Mouse (Mus musculus) embryonic facial prominence, embryonic 12.5 days (tissue): ENCODE measurements at regions not wholly inside any gene's neighbourhood (a gene's known extent, or its start where the extent isn't known, plus 50 kb on each side); places are given as distances from the start of the nearest gene placed in this dataset.

Experiments
- ATAC-seq: fragments of 200-750 bp; cut with Nextera tagmentation; 2 replicates; pipeline ENCODE4 v1.8.0; 2017; ENCODE audit not compliant: insufficient number of reproducible peaks, insufficient read depth, low FRiP score, low TSS enrichment
- H3K27ac ChIP-seq: fragments of 300-500 bp; sonication (generic); 2 replicates; pipeline ENCODE4 v1.5.1; 2016; ENCODE audit warnings: mild to moderate bottlenecking
- H3K27me3 ChIP-seq: fragments of 300-500 bp; sonication (generic); 2 replicates; pipeline ENCODE4 v1.6.1; 2016; ENCODE audit warnings: mild to moderate bottlenecking, moderate library complexity
- H3K36me3 ChIP-seq: fragments of 300-500 bp; sonication (generic); 2 replicates; pipeline ENCODE4 v1.6.1; 2016; ENCODE audit warnings: mild to moderate bottlenecking
- H3K4me1 ChIP-seq: fragments of 300-500 bp; sonication (generic); 2 replicates; pipeline ENCODE4 v1.6.1; 2016
- H3K4me2 ChIP-seq: fragments of 300-500 bp; sonication (generic); replicated peaks from 2 replicates; pipeline ENCODE4 v1.6.1; 2016; ENCODE audit warnings: mild to moderate bottlenecking, moderate library complexity
- H3K4me3 ChIP-seq: fragments of 300-500 bp; sonication (generic); 2 replicates; pipeline ENCODE4 v1.5.1; 2016; ENCODE audit warnings: mild to moderate bottlenecking
- H3K9ac ChIP-seq: fragments of 300-500 bp; sonication (generic); 2 replicates; pipeline ENCODE4 v1.6.1; 2016; ENCODE audit warnings: mild to moderate bottlenecking, moderate library complexity
- H3K9me3 ChIP-seq: fragments of 300-500 bp; sonication (generic); 2 replicates; pipeline ENCODE4 v1.6.1; 2016; ENCODE audit warnings: mild to moderate bottlenecking, moderate library complexity
- WGBS: fragments of 180-500 bp; shearing (Covaris S2); methylation state at CpG from one replicate; pipeline ENCODE4 v1.1.7; 2016; 5-methylcytosine and 5-hydroxymethylcytosine counted together

DNA sequence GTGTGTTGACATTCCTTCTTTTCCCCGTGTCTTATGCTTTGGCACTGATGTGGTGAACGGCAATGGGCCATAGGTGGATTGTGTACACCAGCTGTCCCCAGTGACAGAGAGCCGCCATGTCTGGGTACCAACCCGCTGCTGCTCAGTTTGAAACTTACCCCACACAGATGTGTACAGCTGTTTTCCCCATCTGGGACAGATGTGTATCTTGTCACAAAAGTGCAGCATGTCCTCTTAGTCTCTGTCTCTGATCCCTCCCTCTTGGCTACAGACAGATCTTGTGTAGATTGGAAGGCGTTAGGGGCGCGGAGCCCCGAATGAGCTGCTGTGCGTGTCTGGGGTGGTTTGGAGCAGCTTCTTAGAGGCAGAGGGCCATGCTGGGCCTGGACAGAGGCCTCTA lies 196.1 kb upstream of the Sulf2 start:
- Histone ChIP-seq H3K36me3 (no peaks in the 10 kb centered on the region), H3K27me3 (no peaks in the 10 kb centered on the region), H3K27ac (no peak overlapping the region), H3K9me3 (no peaks in the 10 kb centered on the region), H3K4me3 (no peak overlapping the region), H3K9ac (no peak overlapping the region), H3K4me2 (no peak overlapping the region), H3K4me1 (peaks cover 27% of the 10 kb centered on the region)
- 87% methylated on average over 9 of the region's 9 CpGs for WGBS
- ATAC-seq = no peak

DNA sequence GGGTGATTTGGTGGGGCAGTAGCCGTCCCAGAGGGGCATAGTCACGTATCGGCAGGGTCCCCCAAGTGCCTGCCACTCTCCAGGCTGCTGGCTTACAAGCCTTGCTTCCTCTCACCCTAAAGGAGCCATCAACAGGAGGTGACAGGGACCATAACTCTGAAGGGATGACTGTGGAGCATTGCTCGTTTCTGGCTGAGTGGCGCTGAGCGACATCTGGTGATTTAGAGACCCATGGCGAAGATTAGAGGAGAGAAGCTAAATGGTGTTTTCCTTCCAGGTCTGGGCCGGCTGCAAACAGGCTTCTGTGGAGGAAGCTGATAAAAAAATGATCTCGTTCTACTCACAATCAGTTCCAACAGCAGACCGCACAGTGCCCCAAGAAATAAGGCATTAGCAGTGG lies 193.2 kb upstream of the Sulf2 start:
- Histone ChIP-seq H3K9me3 (no peaks in the 10 kb centered on the region), H3K4me3 (no peak overlapping the region), H3K27me3 (no peaks in the 10 kb centered on the region), H3K4me2 (no peak overlapping the region), H3K9ac (no peak overlapping the region), H3K27ac (no peak overlapping the region), H3K36me3 (no peaks in the 10 kb centered on the region), H3K4me1 (peaks cover 38% of the 10 kb centered on the region)
- ATAC-seq = no peak
- WGBS = 49% methylated on average over 10 of the region's 10 CpGs

DNA sequence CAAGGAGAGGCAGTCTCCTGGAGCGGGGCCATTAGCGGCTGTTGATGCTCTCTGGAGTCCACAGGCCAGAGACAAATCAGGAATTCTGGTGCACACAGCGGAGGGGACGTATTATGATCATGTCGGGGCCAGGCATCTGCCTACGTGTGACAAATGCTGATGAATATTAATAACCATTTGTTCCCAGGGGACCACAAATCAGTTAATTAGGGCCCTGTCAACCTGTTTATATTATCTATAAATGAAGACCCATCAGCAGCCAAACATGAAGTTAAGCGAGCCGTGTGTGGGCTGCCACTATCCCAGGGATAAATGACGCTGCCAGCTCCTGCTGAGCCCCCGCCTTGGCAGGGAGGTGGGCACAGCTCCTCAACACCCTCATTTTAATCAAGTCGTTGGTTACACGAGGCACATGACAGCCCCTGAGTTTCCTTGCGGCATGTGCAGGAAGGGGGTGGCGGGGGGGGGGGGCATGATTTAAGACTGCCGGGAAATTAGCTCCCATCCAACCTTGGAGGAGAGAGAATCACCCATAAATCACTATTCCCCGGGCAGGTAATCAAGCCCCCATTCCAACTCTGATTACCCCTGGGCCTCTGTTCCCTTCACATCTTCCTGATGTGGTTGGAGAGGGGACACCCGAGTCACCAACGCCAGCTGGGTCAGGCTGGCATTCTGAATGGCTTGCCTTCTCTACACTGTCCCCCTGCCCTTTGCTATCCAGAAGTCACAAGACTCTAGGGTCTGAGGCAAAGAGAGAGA lies 191.1 kb upstream of the Sulf2 start:
- H3K27me3 ChIP-seq = no peaks in the 10 kb centered on the region
- peaks cover 37% of the 10 kb centered on the region for H3K4me1 ChIP-seq
- H3K4me3 ChIP-seq = no peak overlapping the region
- H3K36me3 ChIP-seq = no peaks in the 10 kb centered on the region
- H3K4me2 ChIP-seq = no peak overlapping the region
- no peak overlapping the region for H3K9ac ChIP-seq
- no peaks in the 10 kb centered on the region for H3K9me3 ChIP-seq
- ATAC-seq = no peak
- 0 out of 2 replicates have a peak overlapping the region, but pooled peaks have one; percentile 12 for H3K27ac ChIP-seq
- 70% methylated on average over 18 of the region's 18 CpGs for WGBS

DNA sequence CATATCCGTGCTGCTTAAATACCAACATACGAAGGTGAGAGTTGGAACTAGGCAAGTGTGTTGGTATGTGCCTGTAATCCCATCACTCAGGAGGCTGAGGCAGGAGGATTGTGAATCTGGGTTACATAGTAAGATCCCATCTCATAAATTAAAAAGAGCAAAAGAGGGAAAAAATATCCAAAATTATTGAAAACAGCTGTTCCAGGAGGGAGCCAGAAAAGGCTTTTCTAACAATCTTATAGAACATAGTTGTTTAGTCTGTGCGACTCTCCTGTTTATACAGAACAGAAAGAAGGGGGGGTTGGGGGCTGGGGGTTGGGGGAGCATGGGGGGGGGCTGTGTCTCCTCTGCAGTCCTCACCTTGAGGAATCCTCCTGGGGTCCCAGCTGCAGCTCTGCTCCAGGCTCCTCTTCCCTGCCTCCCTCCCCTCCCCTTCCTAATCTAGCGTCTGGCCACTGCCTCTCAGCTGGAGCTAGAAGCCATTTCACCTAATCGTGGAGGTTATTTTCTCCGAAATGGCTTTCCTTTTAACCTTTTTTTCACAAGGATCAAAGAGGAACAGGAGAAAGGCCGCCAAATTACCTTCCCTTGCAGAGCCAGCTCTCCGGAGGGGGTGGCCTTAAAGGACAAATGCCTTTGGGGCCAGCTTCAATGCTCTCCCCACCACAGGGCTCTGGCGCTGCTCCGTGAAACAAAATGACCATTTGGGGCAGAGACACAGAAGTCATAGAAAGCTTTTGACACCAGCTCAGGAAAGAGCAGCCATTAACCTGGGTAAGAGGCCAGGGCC lies 188.3 kb upstream of the Sulf2 start:
- WGBS = 19% methylated on average over 10 of the region's 10 CpGs
- no peak overlapping the region for H3K4me3 ChIP-seq
- no peaks in the 10 kb centered on the region for H3K27me3 ChIP-seq
- no peaks in the 10 kb centered on the region; the same call in 1 of the 2 replicates for H3K9me3 ChIP-seq
- 0 out of 2 replicates have a peak overlapping the region, but pooled peaks have one; percentile 11 for H3K9ac ChIP-seq
- H3K4me2 ChIP-seq = no peak overlapping the region
- peak overlapping the region; percentile 81 for H3K27ac ChIP-seq
- H3K36me3 ChIP-seq = no peaks in the 10 kb centered on the region
- peaks cover 42% of the 10 kb centered on the region for H3K4me1 ChIP-seq
- no peak for ATAC-seq

DNA sequence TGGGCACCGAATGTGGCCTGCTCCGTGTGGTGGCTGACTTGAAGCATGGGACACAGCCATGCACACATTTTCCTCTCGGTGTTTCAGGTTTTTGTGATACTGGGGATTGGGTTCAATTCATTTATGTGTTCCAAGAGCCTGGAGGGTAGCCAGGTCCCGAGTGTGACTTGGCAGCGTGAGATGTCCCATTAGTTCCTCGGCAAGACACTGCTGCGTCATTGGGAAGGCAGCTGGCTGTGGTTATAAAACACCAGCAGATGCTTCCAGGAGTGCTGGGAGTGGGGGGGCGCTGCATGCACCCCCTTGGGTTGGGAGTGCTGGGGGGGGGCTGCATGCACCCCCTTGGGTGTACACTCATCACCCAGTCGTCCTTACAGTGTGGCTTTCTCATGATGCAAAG lies 186.9 kb upstream of the Sulf2 start:
- H3K9me3 ChIP-seq = no peaks in the 10 kb centered on the region; the same call in 1 of the 2 replicates
- 80% methylated on average over 9 of the region's 9 CpGs for WGBS
- no peak overlapping the region for H3K9ac ChIP-seq
- H3K36me3 ChIP-seq = no peaks in the 10 kb centered on the region
- ATAC-seq = no peak
- H3K4me1 ChIP-seq = peaks cover 40% of the 10 kb centered on the region
- no peaks in the 10 kb centered on the region for H3K27me3 ChIP-seq
- no peak overlapping the region for H3K4me3 ChIP-seq
- no peak overlapping the region for H3K27ac ChIP-seq
- H3K4me2 ChIP-seq = no peak overlapping the region

DNA sequence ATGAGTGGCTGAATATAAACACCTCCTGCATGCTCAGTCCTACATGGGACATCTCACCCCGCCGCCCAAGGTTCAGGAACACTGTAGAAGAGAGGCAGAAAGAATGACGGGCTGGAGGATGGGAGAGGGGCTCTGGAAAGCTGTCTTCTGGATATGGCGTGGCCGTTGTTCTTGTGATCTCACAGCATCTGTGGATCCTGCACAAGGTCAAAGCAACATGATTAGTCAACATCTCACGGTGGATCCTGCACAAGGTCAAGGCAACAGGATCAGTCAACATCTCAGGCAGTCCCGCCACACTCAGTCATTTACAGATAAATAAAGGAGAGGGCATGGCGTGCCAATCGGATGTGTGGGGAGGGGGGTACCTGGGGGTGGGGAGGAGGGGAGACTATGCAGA lies 184.7 kb upstream of the Sulf2 start:
- Histone ChIP-seq H3K9me3 (no peaks in the 10 kb centered on the region; the same call in 1 of the 2 replicates), H3K27me3 (no peaks in the 10 kb centered on the region), H3K9ac (no peak overlapping the region), H3K4me1 (peaks cover 52% of the 10 kb centered on the region), H3K4me2 (no peak overlapping the region), H3K36me3 (no peaks in the 10 kb centered on the region), H3K27ac (no peak overlapping the region), H3K4me3 (no peak overlapping the region)
- WGBS = 88% methylated on average over 9 of the region's 9 CpGs
- no peak for ATAC-seq

DNA sequence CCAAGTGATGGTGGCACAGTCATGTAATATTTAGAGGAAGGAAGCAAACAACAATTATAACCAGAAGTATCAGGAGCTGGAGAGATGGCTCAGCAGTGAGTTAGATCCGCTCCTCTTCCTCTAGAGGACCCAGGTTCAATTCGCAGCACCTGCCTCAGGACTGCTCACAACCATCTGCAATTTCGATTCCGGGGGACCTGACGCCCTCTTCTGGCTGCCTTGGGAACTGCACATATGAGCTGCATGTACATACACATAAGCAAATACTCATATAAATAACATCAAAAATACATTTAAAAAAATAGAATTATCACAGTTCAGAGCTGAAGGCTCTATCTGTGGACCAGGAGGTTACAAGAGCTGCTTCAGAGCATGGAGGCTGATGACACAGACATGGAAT lies 184.0 kb upstream of the Sulf2 start:
- Histone ChIP-seq H3K27me3 (no peaks in the 10 kb centered on the region), H3K27ac (0 out of 2 replicates have a peak overlapping the region, but pooled peaks have one; percentile 84), H3K36me3 (no peaks in the 10 kb centered on the region), H3K4me1 (peaks cover 55% of the 10 kb centered on the region), H3K4me3 (no peak overlapping the region), H3K4me2 (no peak overlapping the region), H3K9me3 (no peaks in the 10 kb centered on the region; the same call in 1 of the 2 replicates), H3K9ac (no peak overlapping the region)
- ATAC-seq = no peak
- 78% methylated on average over 5 of the region's 5 CpGs for WGBS

DNA sequence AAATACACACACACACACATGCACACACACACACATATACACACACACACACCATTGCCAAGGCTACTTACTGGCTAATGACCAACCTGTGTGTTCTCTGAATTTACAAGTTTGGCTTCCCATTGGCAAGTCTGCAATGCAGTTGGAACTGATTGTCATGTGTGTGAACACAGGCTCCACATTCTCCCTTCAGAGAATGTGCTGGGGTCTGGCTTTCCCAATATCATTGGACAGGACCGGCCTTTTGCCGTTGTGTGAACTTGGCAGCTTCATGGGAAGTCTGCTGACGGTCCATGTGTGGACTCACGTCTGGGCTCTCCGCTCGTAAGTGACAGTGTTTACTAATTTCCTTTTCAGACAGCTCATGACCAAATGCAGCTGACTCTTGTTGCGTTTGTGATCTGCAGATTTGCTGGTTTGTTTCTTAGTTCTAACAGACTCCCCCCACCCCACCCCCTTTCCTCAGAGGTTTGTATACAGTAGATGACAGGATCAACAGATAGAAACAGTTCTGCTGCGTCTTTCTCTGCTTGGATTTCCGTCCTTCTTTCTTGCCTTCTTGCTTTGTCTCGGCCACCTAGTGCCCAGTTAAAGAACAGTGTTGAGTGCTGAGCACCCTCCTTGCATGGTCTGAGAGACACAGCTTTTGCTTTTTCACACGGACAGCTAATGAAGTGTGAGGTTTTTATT lies 183.1 kb upstream of the Sulf2 start:
- no peaks in the 10 kb centered on the region for H3K36me3 ChIP-seq
- WGBS = 39% methylated on average over 11 of the region's 11 CpGs
- no peak overlapping the region for H3K4me3 ChIP-seq
- H3K27ac ChIP-seq = peak overlapping the region; percentile 84
- H3K27me3 ChIP-seq = no peaks in the 10 kb centered on the region
- no peak for ATAC-seq
- no peak overlapping the region; the same call in 1 of the 2 replicates for H3K4me2 ChIP-seq
- H3K9me3 ChIP-seq = no peaks in the 10 kb centered on the region; the same call in 1 of the 2 replicates
- peaks cover 56% of the 10 kb centered on the region for H3K4me1 ChIP-seq
- no peak overlapping the region for H3K9ac ChIP-seq

DNA sequence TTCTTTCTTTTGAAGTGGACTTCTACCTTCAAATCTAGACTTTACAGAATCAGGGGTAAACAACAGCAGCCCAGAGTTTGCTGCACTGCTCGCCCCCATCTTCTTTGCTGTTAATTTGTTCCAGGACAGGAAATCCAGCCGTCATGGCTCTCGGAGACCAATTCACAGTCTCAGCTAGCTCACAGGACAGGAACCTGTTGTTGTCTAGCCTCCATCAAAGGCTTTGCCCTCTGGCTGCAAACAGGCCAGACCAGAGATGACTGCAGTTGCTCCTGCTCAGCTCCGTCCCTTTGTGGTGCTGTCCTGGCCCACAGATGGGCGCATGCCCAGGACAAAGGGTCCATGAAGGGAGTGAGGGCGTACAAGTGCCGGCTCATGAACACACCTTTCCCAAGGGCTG lies 182.2 kb upstream of the Sulf2 start:
- ATAC-seq = no peak
- H3K4me2 ChIP-seq = no peak overlapping the region
- no peaks in the 10 kb centered on the region; the same call in 1 of the 2 replicates for H3K9me3 ChIP-seq
- WGBS = 22% methylated on average over 7 of the region's 7 CpGs
- peaks cover 64% of the 10 kb centered on the region for H3K4me1 ChIP-seq
- H3K27me3 ChIP-seq = no peaks in the 10 kb centered on the region
- H3K36me3 ChIP-seq = no peaks in the 10 kb centered on the region
- no peak overlapping the region for H3K9ac ChIP-seq
- no peak overlapping the region for H3K4me3 ChIP-seq
- peak overlapping the region; percentile 84 for H3K27ac ChIP-seq

DNA sequence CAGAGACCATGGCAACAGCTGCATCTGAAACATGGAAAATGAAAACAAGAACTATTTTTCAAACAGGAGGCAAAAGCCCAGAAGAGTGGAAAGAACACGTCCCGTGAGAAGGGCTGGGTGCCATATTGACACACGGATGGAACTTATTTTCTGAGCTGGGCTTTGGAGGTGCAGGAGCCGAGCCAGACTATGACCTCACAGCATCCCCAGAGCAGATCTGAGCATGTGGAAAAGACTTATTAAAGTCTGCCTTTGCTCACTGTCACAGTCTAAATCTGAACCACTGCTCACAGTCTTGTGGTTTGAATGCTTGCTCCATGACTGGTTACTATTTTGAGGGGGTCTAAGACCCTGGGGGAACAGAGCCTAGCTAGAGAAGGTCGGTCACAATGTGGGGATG lies 180.2 kb upstream of the Sulf2 start:
- Histone ChIP-seq H3K27me3 (no peaks in the 10 kb centered on the region), H3K4me1 (peaks cover 61% of the 10 kb centered on the region), H3K36me3 (no peaks in the 10 kb centered on the region), H3K4me3 (no peak overlapping the region), H3K4me2 (no peak overlapping the region), H3K9me3 (no peaks in the 10 kb centered on the region), H3K9ac (no peak overlapping the region), H3K27ac (peak overlapping the region; percentile 84)
- WGBS = 34% methylated on average over 5 of the region's 5 CpGs
- 0 out of 2 replicates have a peak, but pooled peaks have one; percentile 30 for ATAC-seq

DNA sequence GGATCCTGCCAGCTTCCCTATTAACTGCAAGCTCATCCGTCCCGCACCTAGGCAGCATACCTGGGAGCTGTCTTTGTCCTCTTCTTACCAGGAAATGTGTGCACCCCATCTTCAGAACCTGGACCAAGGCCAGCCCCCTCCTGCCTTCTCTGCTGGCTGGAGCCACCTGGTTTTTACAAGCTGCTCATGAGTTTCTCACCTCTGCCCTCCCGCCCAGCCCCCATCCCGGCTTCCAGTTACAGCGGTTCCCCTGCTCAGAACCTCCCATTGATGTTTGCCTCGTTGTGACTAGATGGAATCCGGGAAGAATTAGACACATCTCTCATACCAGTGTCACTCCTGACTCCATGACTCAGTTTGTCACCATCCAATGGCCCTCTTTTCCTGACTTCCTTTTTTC lies 179.1 kb upstream of the Sulf2 start:
- no peak overlapping the region for H3K4me3 ChIP-seq
- H3K4me1 ChIP-seq = peaks cover 61% of the 10 kb centered on the region
- no peaks in the 10 kb centered on the region for H3K27me3 ChIP-seq
- 39% methylated on average over 7 of the region's 7 CpGs for WGBS
- no peak for ATAC-seq
- no peak overlapping the region for H3K4me2 ChIP-seq
- H3K9me3 ChIP-seq = no peaks in the 10 kb centered on the region
- H3K27ac ChIP-seq = 0 out of 2 replicates have a peak overlapping the region, but pooled peaks have one; percentile 77
- H3K36me3 ChIP-seq = no peaks in the 10 kb centered on the region
- no peak overlapping the region for H3K9ac ChIP-seq
